Mouse (Mus musculus): Measurements from ENCODE around the gene Cltc.

The Cltc gene

DNA sequence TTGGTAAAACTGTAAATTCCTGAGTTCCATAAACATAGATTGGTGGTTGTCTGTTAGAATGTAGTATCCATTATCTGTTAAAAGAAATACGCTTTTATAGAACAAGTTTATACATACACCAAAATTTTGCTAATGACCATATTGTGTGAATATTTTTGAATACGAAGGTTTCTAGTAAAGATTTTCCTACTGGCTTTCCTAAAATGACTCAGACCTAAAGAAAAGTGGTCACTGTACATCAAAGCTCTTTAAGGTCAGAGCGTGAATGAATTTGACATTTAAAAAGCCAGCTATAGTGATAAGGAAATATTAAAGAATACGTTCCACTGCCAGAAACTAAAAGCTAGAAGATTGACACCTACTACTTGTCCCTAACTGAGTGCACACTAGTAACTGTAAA, 112.8 kb downstream of the Cltc start:
- DNase-seq, result no peak

Data from lung, postnatal 36 days (tissue).